Mouse (Mus musculus): ENCODE measurements around the gene Cyp2c55. TPM values are rescaled to one million over a fixed set of nuclear protein-coding genes. Genes with fewer than 3 reads are reported as not detected.

Cyp2c55 gene
- total and polyA plus RNA-seq, 3 experiments = not detected

- no peak overlapping the region for H3K4me3 ChIP-seq
- H3K79me2 ChIP-seq (replicated peaks; ENCODE audit: control insufficient read depth, insufficient read depth, low read length) = no peaks in the 10 kb centered on the region
- H3K36me3 ChIP-seq (ENCODE audit: control insufficient read depth, insufficient read depth, low read length) = no peaks in the 10 kb centered on the region
- TF ChIP-seq EP300 (IDR thresholded peaks at IDR 0.05; ENCODE audit: insufficient read depth, low read depth, low read length) (no peak), POLR2A (IDR thresholded peaks at IDR 0.05; ENCODE audit: insufficient read depth, low read depth, low read length) (no peak), CTCF (IDR thresholded peaks at IDR 0.05) (no peak)
- H3K27ac ChIP-seq = no peak overlapping the region
- no peaks in the 10 kb centered on the region for H3K4me1 ChIP-seq (ENCODE audit: control insufficient read depth, insufficient read depth, low read length)
- no peak overlapping the region for H3K9ac ChIP-seq (ENCODE audit: low read depth, low read length)
- WGBS = 35% methylated on average over 4 of the region's 4 CpGs
- no peak for DNase-seq
- intact Hi-C loops (cut with DNase I) = no loop called here
- H3K27me3 ChIP-seq (ENCODE audit: control insufficient read depth, insufficient read depth, low read length) = no peaks in the 10 kb centered on the region
Observed at GRCm38 (mm10) chr19:38998248-38998647, 8.6 kb upstream of the Cyp2c55 start.

DNA sequence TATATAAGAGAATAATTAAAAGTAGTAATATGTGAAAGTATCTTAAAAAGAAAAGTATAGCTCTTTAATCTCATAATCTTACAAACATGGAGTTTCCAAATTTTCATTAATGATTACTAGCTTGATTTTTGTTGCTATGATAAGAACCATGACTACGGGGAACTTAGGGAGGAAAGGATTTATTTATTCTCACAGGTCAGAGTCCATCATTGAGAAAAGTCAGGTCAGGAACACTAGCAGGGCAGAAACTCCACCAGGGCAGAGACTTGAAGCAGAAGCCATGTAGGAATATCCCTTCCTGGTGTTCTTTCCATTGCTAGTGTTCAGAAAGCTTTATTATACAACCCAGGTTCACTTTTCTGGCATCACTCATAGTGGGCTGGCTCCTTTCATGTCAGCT lies 8.1 kb upstream of the Cyp2c55 start:
- TF ChIP-seq EP300 (IDR thresholded peaks at IDR 0.05; ENCODE audit: insufficient read depth, low read depth, low read length) (no peak), CTCF (IDR thresholded peaks at IDR 0.05) (no peak), POLR2A (IDR thresholded peaks at IDR 0.05; ENCODE audit: insufficient read depth, low read depth, low read length) (no peak)
- Histone ChIP-seq H3K27me3 (ENCODE audit: control insufficient read depth, insufficient read depth, low read length) (no peaks in the 10 kb centered on the region), H3K9ac (ENCODE audit: low read depth, low read length) (no peak overlapping the region), H3K4me1 (ENCODE audit: control insufficient read depth, insufficient read depth, low read length) (no peaks in the 10 kb centered on the region), H3K4me3 (no peak overlapping the region), H3K79me2 (replicated peaks; ENCODE audit: control insufficient read depth, insufficient read depth, low read length) (no peaks in the 10 kb centered on the region), H3K27ac (no peak overlapping the region), H3K36me3 (ENCODE audit: control insufficient read depth, insufficient read depth, low read length) (no peaks in the 10 kb centered on the region)
- DNase-seq = no peak
- WGBS = 66% methylated on average over 1 of the region's 1 CpGs
- intact Hi-C loops (cut with DNase I) = no loop called here

GRCm38 (mm10) chr19:39005132-39005531 lies 1.7 kb upstream of the Cyp2c55 start:
- Histone ChIP-seq H3K9ac (ENCODE audit: low read depth, low read length) (no peak overlapping the region), H3K27ac (no peak overlapping the region), H3K79me2 (replicated peaks; ENCODE audit: control insufficient read depth, insufficient read depth, low read length) (no peaks in the 10 kb centered on the region), H3K27me3 (ENCODE audit: control insufficient read depth, insufficient read depth, low read length) (no peaks in the 10 kb centered on the region), H3K36me3 (ENCODE audit: control insufficient read depth, insufficient read depth, low read length) (no peaks in the 10 kb centered on the region), H3K4me3 (no peak overlapping the region), H3K4me1 (ENCODE audit: control insufficient read depth, insufficient read depth, low read length) (no peaks in the 10 kb centered on the region)
- intact Hi-C loops (cut with DNase I) = no loop called here
- 88% methylated on average over 1 of the region's 1 CpGs for WGBS
- TF ChIP-seq CTCF (IDR thresholded peaks at IDR 0.05) = no peak
- TF ChIP-seq EP300 (IDR thresholded peaks at IDR 0.05; ENCODE audit: insufficient read depth, low read depth, low read length) = no peak
- TF ChIP-seq POLR2A (IDR thresholded peaks at IDR 0.05; ENCODE audit: insufficient read depth, low read depth, low read length) = no peak
- DNase-seq = no peak

DNA sequence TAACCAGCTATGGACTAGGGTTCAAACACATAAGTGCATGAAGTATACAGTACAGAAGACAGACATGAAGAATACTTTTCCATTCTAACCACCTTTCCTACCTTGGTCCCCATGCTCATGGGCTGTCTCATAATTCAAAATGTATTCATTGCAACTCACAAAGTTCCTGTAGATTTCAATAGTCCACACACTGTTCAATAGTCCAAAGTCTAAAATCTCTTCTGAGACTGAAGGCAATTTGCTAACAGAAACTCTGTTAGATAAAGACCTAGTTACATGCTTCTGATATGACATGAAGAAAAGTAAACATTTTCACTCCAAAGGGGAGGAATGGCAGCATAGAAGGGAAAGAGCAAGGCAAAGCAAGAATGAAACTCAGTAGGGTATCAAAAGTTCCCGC lies 51.1 kb downstream of the Cyp2c55 start:
- Histone ChIP-seq H3K27me3 (ENCODE audit: control insufficient read depth, insufficient read depth, low read length) (no peaks in the 10 kb centered on the region), H3K9ac (ENCODE audit: low read depth, low read length) (no peak overlapping the region), H3K27ac (no peak overlapping the region), H3K36me3 (ENCODE audit: control insufficient read depth, insufficient read depth, low read length) (no peaks in the 10 kb centered on the region), H3K79me2 (replicated peaks; ENCODE audit: control insufficient read depth, insufficient read depth, low read length) (no peaks in the 10 kb centered on the region), H3K4me3 (no peak overlapping the region), H3K4me1 (ENCODE audit: control insufficient read depth, insufficient read depth, low read length) (no peaks in the 10 kb centered on the region)
- intact Hi-C loops (cut with DNase I) = no loop called here
- no peak for DNase-seq
- 83% methylated on average over 1 of the region's 1 CpGs for WGBS
- TF ChIP-seq POLR2A (IDR thresholded peaks at IDR 0.05; ENCODE audit: insufficient read depth, low read depth, low read length) = no peak
- no peak for TF ChIP-seq CTCF (IDR thresholded peaks at IDR 0.05)
- TF ChIP-seq EP300 (IDR thresholded peaks at IDR 0.05; ENCODE audit: insufficient read depth, low read depth, low read length) = no peak

DNA sequence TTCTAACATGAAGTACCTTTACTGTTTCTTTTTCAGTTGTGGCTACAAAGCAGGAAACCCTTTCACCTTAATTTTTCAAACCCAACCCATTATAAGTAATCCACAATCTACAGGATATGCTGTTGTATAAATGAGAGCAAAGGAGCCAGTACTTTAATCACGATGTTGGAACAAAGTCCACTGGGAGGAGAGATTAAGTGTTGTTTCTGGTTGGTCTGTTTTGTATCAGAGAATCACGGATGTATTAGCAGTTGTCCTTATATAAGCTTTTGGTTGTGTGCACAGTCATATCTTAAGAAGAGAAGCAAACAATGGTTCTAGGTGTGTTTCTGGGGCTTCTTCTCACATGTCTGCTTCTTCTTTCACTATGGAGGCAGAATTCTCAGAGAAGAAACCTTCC lies 53.9 kb downstream of the Cyp2c55 start, which contains the start of gene Cyp2c65:
Cyp2c65 (plus strand) TSS at position 297 of the 400 bp plus-strand sequence.
- H3K79me2 ChIP-seq (replicated peaks; ENCODE audit: control insufficient read depth, insufficient read depth, low read length) = no peaks in the 10 kb centered on the region
- no peaks in the 10 kb centered on the region for H3K4me1 ChIP-seq (ENCODE audit: control insufficient read depth, insufficient read depth, low read length)
- TF ChIP-seq EP300 (IDR thresholded peaks at IDR 0.05; ENCODE audit: insufficient read depth, low read depth, low read length) (no peak), POLR2A (IDR thresholded peaks at IDR 0.05; ENCODE audit: insufficient read depth, low read depth, low read length) (no peak), CTCF (IDR thresholded peaks at IDR 0.05) (no peak)
- H3K27me3 ChIP-seq (ENCODE audit: control insufficient read depth, insufficient read depth, low read length) = no peaks in the 10 kb centered on the region
- no peak within 1 kb of the TSS for H3K4me3 ChIP-seq
- H3K36me3 ChIP-seq (ENCODE audit: control insufficient read depth, insufficient read depth, low read length) = no peaks in the 10 kb centered on the region
- 44% methylated on average over 2 of the region's 2 CpGs for WGBS
- no peak within 1 kb of the TSS for H3K27ac ChIP-seq
- no peak within 1 kb of the TSS for H3K9ac ChIP-seq (ENCODE audit: low read depth, low read length)
- DNase-seq = no peak
- intact Hi-C loops (cut with DNase I) = no loop called here

Small RNA genes within 50 kb of the gene (microRNA-seq; reads per million reads assigned to microRNA genes)
- 0 reads per million in 2 experiments for gene Gm23800

Other genes with a start within 250 kb of the Cyp2c55 start
- 1 to 10 TPM; 6.7 to 7.6 TPM for gene Noc3l, start 187.8 kb upstream of the Cyp2c55 start, total RNA-seq (2021)
- gene Noc3l, start 187.8 kb upstream of the Cyp2c55 start, polyA plus RNA-seq (2012; rRNA removed) = 1.8 and 2.8 TPM in 2 replicates
- 1 to 10 TPM; 6.8 to 7.0 TPM for gene Tbc1d12, start 170.4 kb upstream of the Cyp2c55 start, total RNA-seq (2021)
- 1.5 and 3.1 TPM in 2 replicates for gene Tbc1d12, start 170.4 kb upstream of the Cyp2c55 start, polyA plus RNA-seq (2012; rRNA removed)
- under 1 TPM; 0.48 to 0.57 TPM for gene Hells, start 76.1 kb upstream of the Cyp2c55 start, total RNA-seq (2021)
- 0.08 and 0.35 TPM in 2 replicates for gene Hells, start 76.1 kb upstream of the Cyp2c55 start, polyA plus RNA-seq (2012; rRNA removed)
- not detected for gene Cyp2c65, start 54.0 kb downstream of the Cyp2c55 start, total RNA-seq (2021)
- not detected in 2 replicates for gene Cyp2c65, start 54.0 kb downstream of the Cyp2c55 start, polyA plus RNA-seq (2012; rRNA removed)
- not detected for gene Cyp2c66, start 106.9 kb downstream of the Cyp2c55 start, total RNA-seq (2021)
- not detected in 2 replicates for gene Cyp2c66, start 106.9 kb downstream of the Cyp2c55 start, polyA plus RNA-seq (2012; rRNA removed)

Data from heart, adult 2 months (tissue).